Mouse (Mus musculus) midbrain, embryonic 11.5 days (tissue): ENCODE results near the gene Vwa8. TPM values are rescaled to one million over a fixed set of nuclear protein-coding genes. Genes with fewer than 3 reads are reported as not detected.

Source experiments
- ATAC-seq: fragments of 200-750 bp; cut with Nextera tagmentation; 2 replicates; pipeline ENCODE4 v1.8.0; 2017; ENCODE audit warnings: moderate TSS enrichment, moderate library complexity; ENCODE audit not compliant: low FRiP score
- DNase-seq: peaks from one replicate; pipeline ENCODE4 v3.0.0; 2015; ENCODE audit warnings: low spot score; ENCODE audit errors: missing footprints
- H3K27ac ChIP-seq: fragments of 300-500 bp; sonication (generic); 2 replicates; pipeline ENCODE4 v1.5.1; 2014; ENCODE audit warnings: low read depth, low read length
- H3K27me3 ChIP-seq: fragments of 300-500 bp; sonication (generic); 2 replicates; pipeline ENCODE4 v1.6.1; 2014; ENCODE audit warnings: mild to moderate bottlenecking, low read length, moderate library complexity, mixed read lengths; ENCODE audit not compliant: control insufficient read depth, insufficient read depth
- H3K36me3 ChIP-seq: fragments of 300-500 bp; sonication (generic); 2 replicates; pipeline ENCODE4 v1.6.1; 2014; ENCODE audit warnings: mild to moderate bottlenecking, low read length, moderate library complexity, mixed read lengths; ENCODE audit not compliant: control insufficient read depth, insufficient read depth
- H3K4me1 ChIP-seq: fragments of 300-500 bp; sonication (generic); 2 replicates; pipeline ENCODE4 v1.6.1; 2014; ENCODE audit warnings: low read length; ENCODE audit not compliant: control insufficient read depth, insufficient read depth
- H3K4me2 ChIP-seq: fragments of 300-500 bp; sonication (generic); 2 replicates; pipeline ENCODE4 v1.6.1; 2014; ENCODE audit warnings: mild to moderate bottlenecking, moderate library complexity
- H3K4me3 ChIP-seq: fragments of 300-500 bp; sonication (generic); 2 replicates; pipeline ENCODE4 v1.5.1; 2014; ENCODE audit warnings: low read depth, low read length
- H3K9ac ChIP-seq: fragments of 300-500 bp; sonication (generic); 2 replicates; pipeline ENCODE4 v1.6.1; 2014; ENCODE audit warnings: low read length
- H3K9me3 ChIP-seq: fragments of 300-500 bp; sonication (generic); 2 replicates; pipeline ENCODE4 v1.6.1; 2016; ENCODE audit warnings: low read length; ENCODE audit not compliant: control insufficient read depth
- WGBS: fragments of 180-500 bp; shearing (Covaris S2); extraction: QIAGEN DNeasy Blood & Tissue Kit; methylation state at CpG from one replicate; pipeline ENCODE4 v1.1.7; 2014; 5-methylcytosine and 5-hydroxymethylcytosine counted together
- polyA plus RNA-seq: library from polyadenylated mRNA; unstranded; fragments of >200 nt; fragmentation: Nextera tagmentation; extraction: Ambion mirVana; gene quantifications from 2 replicates; pipeline ENCODE4 v1.2.1, GENCODE M21; 2014

Gene Vwa8
- polyA plus RNA-seq, 1 experiment from 2014 or later = 7.0 TPM

GRCm38 (mm10) chr14:79231677-79232076, 382.8 kb downstream of the Vwa8 start:
- WGBS = 91% methylated on average over 4 of the region's 4 CpGs

DNA sequence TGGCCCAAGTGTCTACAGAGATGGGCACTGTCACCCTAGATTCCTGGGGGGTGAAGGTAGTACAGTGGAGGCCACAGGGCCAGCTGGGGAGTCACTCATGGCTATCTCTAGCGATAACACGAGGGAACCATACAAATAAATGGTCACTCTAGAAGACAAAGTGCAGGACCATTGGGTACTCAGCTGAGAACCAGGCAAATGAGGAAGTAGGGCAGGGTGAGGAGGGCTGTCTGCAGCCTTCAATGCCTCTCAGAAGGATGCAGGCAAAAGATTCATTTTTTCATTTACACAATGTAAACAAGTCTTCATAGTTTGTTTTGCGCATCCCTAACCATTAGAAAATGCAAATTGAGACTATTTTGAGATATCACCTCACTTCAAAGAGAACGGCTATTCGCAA, 384.8 kb downstream of the Vwa8 start:
- Histone ChIP-seq H3K4me2 (no peak overlapping the region), H3K4me1 (no peaks in the 10 kb centered on the region; the same call in 1 of the 2 replicates), H3K9ac (no peak overlapping the region), H3K4me3 (no peak overlapping the region), H3K9me3 (no peaks in the 10 kb centered on the region), H3K36me3 (no peaks in the 10 kb centered on the region), H3K27me3 (no peaks in the 10 kb centered on the region), H3K27ac (no peak overlapping the region)
- WGBS = 96% methylated on average over 5 of the region's 5 CpGs
- no peak for ATAC-seq
- no peak for DNase-seq

More at GRCm38 (mm10) chr14:79231677-79232076, 382.8 kb downstream of the Vwa8 start:
- no peaks in the 10 kb centered on the region for H3K36me3 ChIP-seq
- no peak overlapping the region for H3K4me2 ChIP-seq
- H3K4me3 ChIP-seq = no peak overlapping the region
- H3K4me1 ChIP-seq = no peaks in the 10 kb centered on the region
- ATAC-seq (no peak), DNase-seq (no peak)
- no peak overlapping the region for H3K9ac ChIP-seq
- no peaks in the 10 kb centered on the region for H3K9me3 ChIP-seq
- no peak overlapping the region for H3K27ac ChIP-seq
- H3K27me3 ChIP-seq = no peaks in the 10 kb centered on the region

DNA sequence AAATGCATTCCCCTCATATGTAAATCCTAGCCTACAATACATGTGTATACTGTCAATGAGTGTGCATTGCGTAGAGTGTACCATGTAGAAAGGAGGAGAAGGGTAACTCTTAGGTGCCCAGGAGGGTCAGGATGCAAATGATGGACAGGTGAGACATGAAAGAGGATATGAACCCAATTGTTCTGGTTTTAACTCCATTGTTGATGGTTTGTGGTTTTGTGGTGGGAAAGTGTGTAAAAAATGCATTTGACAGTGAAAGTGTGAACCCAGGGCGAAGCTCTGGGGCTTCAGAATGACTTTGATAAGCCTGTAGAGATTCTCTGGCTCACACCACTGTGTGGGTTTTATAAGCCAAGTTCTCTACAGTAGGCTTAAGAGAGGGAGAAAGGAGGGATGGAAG, 385.7 kb downstream of the Vwa8 start:
- Histone ChIP-seq H3K27me3 (no peaks in the 10 kb centered on the region), H3K36me3 (no peaks in the 10 kb centered on the region), H3K27ac (no peak overlapping the region), H3K4me2 (no peak overlapping the region), H3K9ac (no peak overlapping the region), H3K9me3 (no peaks in the 10 kb centered on the region), H3K4me1 (no peaks in the 10 kb centered on the region; the same call in 1 of the 2 replicates), H3K4me3 (no peak overlapping the region)
- DNase-seq = no peak
- 92% methylated on average over 2 of the region's 2 CpGs for WGBS
- ATAC-seq = no peak

DNA sequence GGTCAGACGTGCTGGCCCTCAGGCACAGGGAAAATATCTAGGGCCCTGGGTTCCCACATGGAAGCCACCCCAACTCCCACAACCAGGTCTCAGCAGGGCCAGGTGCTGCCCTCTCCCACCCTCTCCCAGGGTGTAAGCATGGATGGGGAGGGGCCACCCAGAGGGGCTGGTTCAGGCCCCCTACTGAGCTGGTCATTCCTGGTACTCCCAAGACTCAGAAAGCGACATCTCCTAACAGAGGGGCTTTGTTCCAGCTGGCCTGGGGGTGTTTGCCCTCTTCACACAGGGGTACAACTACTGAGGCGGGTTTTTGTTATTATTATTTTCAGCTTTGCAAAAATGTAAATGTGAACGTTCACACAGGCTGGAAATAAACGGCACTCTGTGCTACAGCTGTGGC, 386.3 kb downstream of the Vwa8 start:
- Histone ChIP-seq H3K27ac (no peak overlapping the region), H3K36me3 (no peaks in the 10 kb centered on the region), H3K9me3 (no peaks in the 10 kb centered on the region), H3K4me3 (no peak overlapping the region), H3K4me1 (no peaks in the 10 kb centered on the region; the same call in 1 of the 2 replicates), H3K9ac (no peak overlapping the region), H3K4me2 (no peak overlapping the region), H3K27me3 (no peaks in the 10 kb centered on the region)
- 59% methylated on average over 5 of the region's 5 CpGs for WGBS
- ATAC-seq = 0 out of 2 replicates have a peak, but pooled peaks have one; percentile 16
- DNase-seq = no peak

GRCm38 (mm10) chr14:79236261-79236660, 387.4 kb downstream of the Vwa8 start:
- H3K4me1 ChIP-seq = no peaks in the 10 kb centered on the region; the same call in 1 of the 2 replicates
- no peak overlapping the region for H3K27ac ChIP-seq
- no peak overlapping the region for H3K4me2 ChIP-seq
- ATAC-seq (no peak), DNase-seq (no peak)
- no peak overlapping the region for H3K9ac ChIP-seq
- no peaks in the 10 kb centered on the region for H3K9me3 ChIP-seq
- no peaks in the 10 kb centered on the region for H3K27me3 ChIP-seq
- H3K36me3 ChIP-seq = no peaks in the 10 kb centered on the region
- no peak overlapping the region for H3K4me3 ChIP-seq
- 79% methylated on average over 6 of the region's 6 CpGs for whole genome bisulfite sequencing

DNA sequence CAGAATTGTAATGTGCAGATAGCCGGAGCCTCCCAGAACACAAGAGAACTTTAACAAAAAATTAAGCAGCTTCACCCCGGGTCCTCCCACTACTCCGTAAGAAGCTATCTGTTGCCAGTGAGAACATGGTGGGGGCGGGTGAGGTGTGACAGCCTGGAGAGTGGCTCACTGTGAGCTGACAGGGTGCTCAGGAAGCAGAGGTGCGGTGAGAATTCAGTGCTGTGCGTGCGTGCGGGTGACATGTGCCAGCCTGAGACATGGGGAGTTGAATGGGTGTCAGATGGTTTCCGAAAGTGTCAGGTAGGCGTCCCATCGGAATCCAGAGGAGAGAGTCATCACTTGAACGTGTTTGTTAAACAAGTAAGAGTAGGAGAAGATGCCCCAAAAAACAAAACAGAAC, 390.6 kb downstream of the Vwa8 start:
- Histone ChIP-seq H3K4me2 (no peak overlapping the region), H3K36me3 (no peaks in the 10 kb centered on the region), H3K9me3 (no peaks in the 10 kb centered on the region), H3K27ac (no peak overlapping the region), H3K9ac (no peak overlapping the region), H3K4me3 (no peak overlapping the region), H3K27me3 (no peaks in the 10 kb centered on the region), H3K4me1 (no peaks in the 10 kb centered on the region; the same call in 1 of the 2 replicates)
- WGBS = 93% methylated on average over 12 of the region's 12 CpGs
- DNase-seq (no peak), ATAC-seq (no peak)

DNA sequence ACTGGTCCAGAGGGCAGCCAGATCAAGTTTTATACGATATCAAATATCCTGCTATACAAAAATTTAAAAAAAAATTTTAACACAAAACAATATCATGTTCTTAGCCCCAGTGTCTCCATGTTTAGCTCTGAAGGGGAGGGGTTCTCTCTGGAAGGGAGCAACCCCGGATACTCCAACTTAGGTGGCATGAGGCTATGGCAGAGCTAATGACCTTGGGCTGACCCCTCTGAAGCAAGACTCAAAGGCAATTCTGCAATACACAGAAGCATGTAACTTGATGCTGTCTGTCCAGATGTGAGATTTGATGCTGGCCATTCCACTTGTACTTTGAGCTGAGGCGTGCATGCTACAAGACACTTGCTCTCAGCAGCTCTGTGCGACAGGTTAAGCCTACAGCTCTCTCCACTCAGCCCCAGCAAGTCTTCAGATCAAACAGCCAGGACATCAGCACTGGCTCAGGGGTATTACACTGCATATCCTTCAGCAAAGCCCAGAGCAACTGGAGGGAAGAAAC, 392.3 kb downstream of the Vwa8 start:
- Histone ChIP-seq H3K4me1 (peaks cover 2% of the 10 kb centered on the region; the same call in 1 of the 2 replicates), H3K4me3 (no peak overlapping the region), H3K4me2 (no peak overlapping the region), H3K27ac (no peak overlapping the region), H3K36me3 (no peaks in the 10 kb centered on the region), H3K27me3 (no peaks in the 10 kb centered on the region), H3K9ac (no peak overlapping the region), H3K9me3 (no peaks in the 10 kb centered on the region)
- no peak for ATAC-seq
- no peak for DNase-seq
- WGBS = 87% methylated on average over 4 of the region's 4 CpGs

- ATAC-seq = no peak
- no peak for DNase-seq
- Histone ChIP-seq H3K9ac (no peak overlapping the region), H3K27ac (no peak overlapping the region), H3K4me1 (peaks cover 2% of the 10 kb centered on the region; the same call in 1 of the 2 replicates), H3K36me3 (no peaks in the 10 kb centered on the region), H3K4me3 (no peak overlapping the region), H3K9me3 (no peaks in the 10 kb centered on the region), H3K4me2 (no peak overlapping the region), H3K27me3 (no peaks in the 10 kb centered on the region)
- 82% methylated on average over 6 of the region's 6 CpGs for WGBS
These were observed 393.0 kb downstream of the Vwa8 start for GRCm38 (mm10) chr14:79241656-79242385.

DNA sequence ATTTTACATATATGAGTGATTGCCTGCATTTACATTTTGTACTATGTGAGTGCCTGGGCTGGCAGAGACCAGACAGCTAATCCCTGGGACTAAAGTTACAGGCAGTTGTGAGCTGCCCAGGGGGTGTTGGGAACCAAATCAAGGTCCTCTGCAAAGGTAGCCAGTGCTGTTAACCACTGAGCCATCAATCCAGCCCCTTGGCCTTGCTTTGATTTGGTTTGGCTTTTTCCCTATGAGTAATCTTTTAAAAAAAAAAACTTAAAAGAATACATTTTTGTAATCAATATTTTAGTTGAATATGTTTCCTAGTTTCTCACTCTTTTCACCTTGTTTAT, 393.5 kb downstream of the Vwa8 start:
- Histone ChIP-seq H3K4me2 (no peak overlapping the region), H3K4me3 (no peak overlapping the region), H3K4me1 (peaks cover 2% of the 10 kb centered on the region; the same call in 1 of the 2 replicates), H3K27me3 (no peaks in the 10 kb centered on the region), H3K36me3 (no peaks in the 10 kb centered on the region), H3K9me3 (no peaks in the 10 kb centered on the region), H3K27ac (no peak overlapping the region), H3K9ac (no peak overlapping the region)
- ATAC-seq (no peak), DNase-seq (no peak)
